Mouse (Mus musculus): Measurements from ENCODE around the gene Mfsd2a. TPM values are rescaled to one million over a fixed set of nuclear protein-coding genes. Genes with fewer than 3 reads are reported as not detected.

Gene Mfsd2a
- polyA plus RNA-seq, 1 experiment, result 0.93 TPM

GRCm38 (mm10) chr4:122981930-122982329, 20.9 kb upstream of the Mfsd2a start:
- H3K4me3 ChIP-seq (ENCODE audit: low read depth, low read length), result no peak overlapping the region
- H3K9me3 ChIP-seq (replicated peaks; ENCODE audit: control insufficient read depth, insufficient read depth, low read length, poor library complexity, severe bottlenecking), result no peaks in the 10 kb centered on the region
- H3K9ac ChIP-seq (ENCODE audit: low read depth, poor library complexity, severe bottlenecking), result no peak overlapping the region
- TF ChIP-seq EP300 (IDR thresholded peaks at IDR 0.05; ENCODE audit: insufficient read depth, low read depth, low read length), result no peak
- no peak for TF ChIP-seq CTCF (IDR thresholded peaks at IDR 0.05; ENCODE audit: low read depth, low read length)
- no peak for TF ChIP-seq POLR2A (IDR thresholded peaks at IDR 0.05; ENCODE audit: insufficient read depth, low read length)
- H3K4me1 ChIP-seq (ENCODE audit: control insufficient read depth, insufficient read depth, low read length), result peaks cover 6% of the 10 kb centered on the region
- H3K27ac ChIP-seq (ENCODE audit: insufficient read depth, low read length), result no peak overlapping the region
- no peaks in the 10 kb centered on the region for H3K27me3 ChIP-seq (ENCODE audit: control insufficient read depth, insufficient read depth, low read length, poor library complexity, severe bottlenecking)
- no peaks in the 10 kb centered on the region for H3K36me3 ChIP-seq (ENCODE audit: control insufficient read depth, insufficient read depth, low read length, poor library complexity, severe bottlenecking)

- no peak overlapping the region for H3K9ac ChIP-seq (ENCODE audit: low read depth, poor library complexity, severe bottlenecking)
- H3K27me3 ChIP-seq (ENCODE audit: control insufficient read depth, insufficient read depth, low read length, poor library complexity, severe bottlenecking), result no peaks in the 10 kb centered on the region
- no peak for TF ChIP-seq POLR2A (IDR thresholded peaks at IDR 0.05; ENCODE audit: insufficient read depth, low read length)
- TF ChIP-seq EP300 (IDR thresholded peaks at IDR 0.05; ENCODE audit: insufficient read depth, low read depth, low read length), result no peak
- no peak for TF ChIP-seq CTCF (IDR thresholded peaks at IDR 0.05; ENCODE audit: low read depth, low read length)
- no peaks in the 10 kb centered on the region for H3K9me3 ChIP-seq (replicated peaks; ENCODE audit: control insufficient read depth, insufficient read depth, low read length, poor library complexity, severe bottlenecking)
- H3K4me3 ChIP-seq (ENCODE audit: low read depth, low read length), result no peak overlapping the region
- no peak overlapping the region for H3K27ac ChIP-seq (ENCODE audit: insufficient read depth, low read length)
- H3K36me3 ChIP-seq (ENCODE audit: control insufficient read depth, insufficient read depth, low read length, poor library complexity, severe bottlenecking), result no peaks in the 10 kb centered on the region
- peaks cover 6% of the 10 kb centered on the region for H3K4me1 ChIP-seq (ENCODE audit: control insufficient read depth, insufficient read depth, low read length)
Measured at GRCm38 (mm10) chr4:122981238-122981637, 20.2 kb upstream of the Mfsd2a start.

- no peaks in the 10 kb centered on the region for H3K27me3 ChIP-seq (ENCODE audit: control insufficient read depth, insufficient read depth, low read length, poor library complexity, severe bottlenecking)
- no peak overlapping the region for H3K27ac ChIP-seq (ENCODE audit: insufficient read depth, low read length)
- no peaks in the 10 kb centered on the region for H3K9me3 ChIP-seq (replicated peaks; ENCODE audit: control insufficient read depth, insufficient read depth, low read length, poor library complexity, severe bottlenecking)
- no peak overlapping the region for H3K9ac ChIP-seq (ENCODE audit: low read depth, poor library complexity, severe bottlenecking)
- no peak for TF ChIP-seq EP300 (IDR thresholded peaks at IDR 0.05; ENCODE audit: insufficient read depth, low read depth, low read length)
- no peak for TF ChIP-seq POLR2A (IDR thresholded peaks at IDR 0.05; ENCODE audit: insufficient read depth, low read length)
- TF ChIP-seq CTCF (IDR thresholded peaks at IDR 0.05; ENCODE audit: low read depth, low read length), result no peak
- H3K4me3 ChIP-seq (ENCODE audit: low read depth, low read length), result no peak overlapping the region
- H3K36me3 ChIP-seq (ENCODE audit: control insufficient read depth, insufficient read depth, low read length, poor library complexity, severe bottlenecking), result no peaks in the 10 kb centered on the region
- peaks cover 6% of the 10 kb centered on the region for H3K4me1 ChIP-seq (ENCODE audit: control insufficient read depth, insufficient read depth, low read length)
Measured at GRCm38 (mm10) chr4:122980684-122981083, 19.7 kb upstream of the Mfsd2a start.

- no peaks in the 10 kb centered on the region for H3K9me3 ChIP-seq (replicated peaks; ENCODE audit: control insufficient read depth, insufficient read depth, low read length, poor library complexity, severe bottlenecking)
- TF ChIP-seq CTCF (IDR thresholded peaks at IDR 0.05; ENCODE audit: low read depth, low read length), result no peak
Measured at GRCm38 (mm10) chr4:122979826-122980225, 18.8 kb upstream of the Mfsd2a start.

GRCm38 (mm10) chr4:122978850-122979249, 17.9 kb upstream of the Mfsd2a start:
- H3K27ac ChIP-seq (ENCODE audit: insufficient read depth, low read length), result no peak overlapping the region
- H3K4me3 ChIP-seq (ENCODE audit: low read depth, low read length), result no peak overlapping the region
- H3K27me3 ChIP-seq (ENCODE audit: control insufficient read depth, insufficient read depth, low read length, poor library complexity, severe bottlenecking), result no peaks in the 10 kb centered on the region
- H3K36me3 ChIP-seq (ENCODE audit: control insufficient read depth, insufficient read depth, low read length, poor library complexity, severe bottlenecking), result no peaks in the 10 kb centered on the region
- no peaks in the 10 kb centered on the region for H3K9me3 ChIP-seq (replicated peaks; ENCODE audit: control insufficient read depth, insufficient read depth, low read length, poor library complexity, severe bottlenecking)
- TF ChIP-seq CTCF (IDR thresholded peaks at IDR 0.05; ENCODE audit: low read depth, low read length), result no peak
- TF ChIP-seq EP300 (IDR thresholded peaks at IDR 0.05; ENCODE audit: insufficient read depth, low read depth, low read length), result no peak
- no peak for TF ChIP-seq POLR2A (IDR thresholded peaks at IDR 0.05; ENCODE audit: insufficient read depth, low read length)
- no peak overlapping the region for H3K9ac ChIP-seq (ENCODE audit: low read depth, poor library complexity, severe bottlenecking)
- peaks cover 6% of the 10 kb centered on the region for H3K4me1 ChIP-seq (ENCODE audit: control insufficient read depth, insufficient read depth, low read length)

More at GRCm38 (mm10) chr4:122979826-122980225, 18.8 kb upstream of the Mfsd2a start:
- no peak overlapping the region for H3K27ac ChIP-seq (ENCODE audit: insufficient read depth, low read length)
- no peaks in the 10 kb centered on the region for H3K27me3 ChIP-seq (ENCODE audit: control insufficient read depth, insufficient read depth, low read length, poor library complexity, severe bottlenecking)
- H3K36me3 ChIP-seq (ENCODE audit: control insufficient read depth, insufficient read depth, low read length, poor library complexity, severe bottlenecking), result no peaks in the 10 kb centered on the region
- peaks cover 6% of the 10 kb centered on the region for H3K4me1 ChIP-seq (ENCODE audit: control insufficient read depth, insufficient read depth, low read length)
- H3K9ac ChIP-seq (ENCODE audit: low read depth, poor library complexity, severe bottlenecking), result no peak overlapping the region
- H3K4me3 ChIP-seq (ENCODE audit: low read depth, low read length), result no peak overlapping the region

- Histone ChIP-seq H3K9me3 (replicated peaks; ENCODE audit: control insufficient read depth, insufficient read depth, low read length, poor library complexity, severe bottlenecking) (no peaks in the 10 kb centered on the region), H3K9ac (ENCODE audit: low read depth, poor library complexity, severe bottlenecking) (no peak overlapping the region), H3K27ac (ENCODE audit: insufficient read depth, low read length) (no peak overlapping the region), H3K4me1 (ENCODE audit: control insufficient read depth, insufficient read depth, low read length) (peaks cover 2% of the 10 kb centered on the region), H3K4me3 (ENCODE audit: low read depth, low read length) (no peak overlapping the region), H3K36me3 (ENCODE audit: control insufficient read depth, insufficient read depth, low read length, poor library complexity, severe bottlenecking) (no peaks in the 10 kb centered on the region), H3K27me3 (ENCODE audit: control insufficient read depth, insufficient read depth, low read length, poor library complexity, severe bottlenecking) (no peaks in the 10 kb centered on the region)
- TF ChIP-seq EP300 (IDR thresholded peaks at IDR 0.05; ENCODE audit: insufficient read depth, low read depth, low read length), result no peak
- no peak for TF ChIP-seq POLR2A (IDR thresholded peaks at IDR 0.05; ENCODE audit: insufficient read depth, low read length)
- no peak for TF ChIP-seq CTCF (IDR thresholded peaks at IDR 0.05; ENCODE audit: low read depth, low read length)
Measured at GRCm38 (mm10) chr4:122976885-122977284, 15.9 kb upstream of the Mfsd2a start.

Data from ES-Bruce4 (cell line).